Mouse (Mus musculus) ES-Bruce4 (cell line): ENCODE data around the gene A3galt2.

Experiments
- CTCF ChIP-seq: IDR thresholded peaks from one replicate; pipeline ENCODE4 v1.8.1; 2011; ENCODE audit warnings: low read depth, low read length
- POLR2A ChIP-seq: IDR thresholded peaks from one replicate; pipeline ENCODE4 v1.8.1; 2011; ENCODE audit warnings: low read length; ENCODE audit not compliant: insufficient read depth

GRCm38 (mm10) chr4:128751006-128751405 is 4.2 kb upstream of the A3galt2 start:
- no peak for TF ChIP-seq POLR2A
- TF ChIP-seq CTCF: peak; percentile 57
